Mouse (Mus musculus) lung, adult 2 months (tissue): ENCODE results near the gene Cacna2d1. TPM values are rescaled to one million over a fixed set of nuclear protein-coding genes. Genes with fewer than 3 reads are reported as not detected.

Experiments
- DNase-seq: peaks from one replicate; pipeline ENCODE4 v3.0.0; 2022
- H3K4me1 ChIP-seq: fragments of 200-500 bp; 2 replicates; pipeline ENCODE4 v1.6.1; 2011; ENCODE audit warnings: low read length; ENCODE audit not compliant: control insufficient read depth, insufficient read depth
- H3K4me3 ChIP-seq: fragments of 200-500 bp; replicated peaks from 2 replicates; pipeline ENCODE3; 2011; ENCODE audit warnings: low read depth, mild to moderate bottlenecking, control low read depth, low read length; ENCODE audit errors: extremely low read depth
- CTCF ChIP-seq: fragments of 200-500 bp; IDR thresholded peaks from 2 replicates; pipeline ENCODE4 v1.5.1; 2011; ENCODE audit warnings: mild to moderate bottlenecking, low read length, control low read depth; ENCODE audit not compliant: insufficient read depth
- POLR2A ChIP-seq: fragments of 200-500 bp; IDR thresholded peaks from 2 replicates; pipeline ENCODE4 v1.6.1; 2011; ENCODE audit warnings: low read depth, mild to moderate bottlenecking, control low read depth, low read length, borderline replicate concordance; ENCODE audit errors: extremely low read depth
- WGBS: fragments of 180-500 bp; shearing (Covaris S2); methylation state at CpG from one replicate; pipeline ENCODE4 v1.1.7; 2018; 5-methylcytosine and 5-hydroxymethylcytosine counted together
- polyA plus RNA-seq: library from polyadenylated mRNA; depleted of rRNA; stranded (reverse); fragments of >200 nt; gene quantifications from 2 replicates; pipeline ENCODE4 v1.2.3, GENCODE M21; 2012

Gene Cacna2d1
- polyA plus RNA-seq, 1 experiment: 5.5 TPM

GRCm38 (mm10) chr5:16166868-16167267, 232.4 kb downstream of the Cacna2d1 start:
- WGBS: 87% methylated on average over 1 of the region's 1 CpGs
- H3K4me1 ChIP-seq: no peaks in the 10 kb centered on the region
- no peak overlapping the region for H3K4me3 ChIP-seq
- TF ChIP-seq POLR2A (no peak), CTCF (no peak)
- DNase-seq: no peak

GRCm38 (mm10) chr5:16181041-16181440, 246.6 kb downstream of the Cacna2d1 start:
- DNase-seq: no peak
- WGBS: 91% methylated on average over 7 of the region's 7 CpGs
- no peaks in the 10 kb centered on the region for H3K4me1 ChIP-seq
- TF ChIP-seq POLR2A (no peak), CTCF (no peak)
- H3K4me3 ChIP-seq: no peak overlapping the region

GRCm38 (mm10) chr5:16184064-16184463, 249.6 kb downstream of the Cacna2d1 start:
- Histone ChIP-seq H3K4me3 (no peak overlapping the region), H3K4me1 (no peaks in the 10 kb centered on the region)
- no peak for DNase-seq
- no peak for TF ChIP-seq CTCF
- WGBS: 81% methylated on average over 1 of the region's 1 CpGs

GRCm38 (mm10) chr5:16187931-16188330, 253.4 kb downstream of the Cacna2d1 start:
- Histone ChIP-seq H3K4me1 (no peaks in the 10 kb centered on the region), H3K4me3 (no peak overlapping the region)
- 28% methylated on average over 3 of the region's 3 CpGs for WGBS
- TF ChIP-seq POLR2A (no peak), CTCF (no peak)
- no peak for DNase-seq

GRCm38 (mm10) chr5:16189878-16190277, 255.4 kb downstream of the Cacna2d1 start:
- DNase-seq: no peak
- no peak for TF ChIP-seq CTCF
- no peak for TF ChIP-seq POLR2A
- H3K4me3 ChIP-seq: no peak overlapping the region
- WGBS: 45% methylated on average over 4 of the region's 4 CpGs
- no peaks in the 10 kb centered on the region for H3K4me1 ChIP-seq

- DNase-seq: no peak
- 86% methylated on average over 3 of the region's 3 CpGs for WGBS
Observed at GRCm38 (mm10) chr5:16191165-16191564, 256.7 kb downstream of the Cacna2d1 start.

GRCm38 (mm10) chr5:16199816-16200215, 265.3 kb downstream of the Cacna2d1 start:
- TF ChIP-seq POLR2A: no peak
- no peak for TF ChIP-seq CTCF
- no peak for DNase-seq
- no peaks in the 10 kb centered on the region for H3K4me1 ChIP-seq
- WGBS: 56% methylated on average over 2 of the region's 2 CpGs
- no peak overlapping the region for H3K4me3 ChIP-seq

More at GRCm38 (mm10) chr5:16191165-16191564, 256.7 kb downstream of the Cacna2d1 start:
- TF ChIP-seq POLR2A: no peak
- TF ChIP-seq CTCF: no peak
- H3K4me1 ChIP-seq: no peaks in the 10 kb centered on the region
- H3K4me3 ChIP-seq: no peak overlapping the region

GRCm38 (mm10) chr5:16221960-16222359, 287.5 kb downstream of the Cacna2d1 start:
- WGBS: 68% methylated on average over 4 of the region's 4 CpGs
- TF ChIP-seq POLR2A: no peak
- no peak for TF ChIP-seq CTCF

GRCm38 (mm10) chr5:16225359-16225758, 290.9 kb downstream of the Cacna2d1 start:
- 68% methylated on average over 2 of the region's 2 CpGs for WGBS
- no peak for TF ChIP-seq POLR2A
- TF ChIP-seq CTCF: no peak
- Histone ChIP-seq H3K4me1 (no peaks in the 10 kb centered on the region), H3K4me3 (no peak overlapping the region)
- no peak for DNase-seq

More at GRCm38 (mm10) chr5:16221960-16222359, 287.5 kb downstream of the Cacna2d1 start:
- H3K4me3 ChIP-seq: no peak overlapping the region
- no peaks in the 10 kb centered on the region for H3K4me1 ChIP-seq
- no peak for DNase-seq

GRCm38 (mm10) chr5:16229384-16229783, 294.9 kb downstream of the Cacna2d1 start:
- H3K4me1 ChIP-seq: no peaks in the 10 kb centered on the region
- no peak for DNase-seq
- 65% methylated on average over 3 of the region's 3 CpGs for WGBS
- H3K4me3 ChIP-seq: no peak overlapping the region
- TF ChIP-seq CTCF: no peak
- TF ChIP-seq POLR2A: no peak
